Mouse (Mus musculus): ENCODE measurements around the gene Lurap1.

Gene Lurap1

DNA sequence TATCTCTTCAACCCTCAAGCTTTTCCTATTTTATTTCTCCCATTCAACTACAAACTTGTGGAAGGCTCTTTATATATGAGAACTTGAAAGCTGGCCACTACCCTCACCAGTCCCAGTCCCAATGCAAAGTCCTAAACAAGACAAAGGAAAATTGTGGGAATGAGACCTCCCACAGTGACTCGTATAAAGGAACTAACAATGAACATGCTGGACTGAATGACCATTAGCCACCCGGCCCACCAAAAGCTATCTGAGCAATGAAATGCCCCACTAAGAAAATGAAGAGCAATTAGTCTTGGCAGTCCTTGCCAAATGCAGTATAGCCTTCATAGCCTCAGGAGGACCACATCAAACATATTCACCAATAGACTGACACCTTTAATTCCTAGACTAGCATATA is 39.7 kb downstream of the Lurap1 start:
- CTCF ChIA-PET: no interaction called here

- CTCF ChIA-PET: no interaction called here
Measured at GRCm38 (mm10) chr4:116110695-116111094, 40.4 kb downstream of the Lurap1 start.

- CTCF ChIA-PET: no interaction called here
Measured at GRCm38 (mm10) chr4:116105278-116105677, 45.9 kb downstream of the Lurap1 start.

DNA sequence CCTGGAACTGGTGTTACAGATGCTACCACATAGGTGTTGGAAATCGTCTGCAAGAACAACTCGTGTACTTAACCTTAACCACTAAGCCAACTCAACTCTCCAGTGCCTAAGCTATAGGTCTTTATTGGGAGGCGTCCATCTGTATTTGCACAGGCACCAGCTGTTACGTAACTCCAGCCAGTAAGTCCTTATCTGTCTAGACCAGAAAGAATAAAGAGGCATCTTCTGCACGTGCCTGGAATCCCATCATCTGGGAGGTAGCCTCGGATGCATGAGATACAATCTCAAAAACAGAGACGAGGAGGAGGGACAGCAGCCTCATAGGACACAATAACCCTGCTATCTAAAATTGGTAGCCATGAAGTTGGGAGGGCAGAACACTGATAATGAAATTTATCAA is 50.2 kb downstream of the Lurap1 start:
- CTCF ChIA-PET: interaction anchor here (0.6 kb wide), 1 partner anchor 29 kb away, joined by 3 read pairs; no protein-coding TSS in a partner anchor

DNA sequence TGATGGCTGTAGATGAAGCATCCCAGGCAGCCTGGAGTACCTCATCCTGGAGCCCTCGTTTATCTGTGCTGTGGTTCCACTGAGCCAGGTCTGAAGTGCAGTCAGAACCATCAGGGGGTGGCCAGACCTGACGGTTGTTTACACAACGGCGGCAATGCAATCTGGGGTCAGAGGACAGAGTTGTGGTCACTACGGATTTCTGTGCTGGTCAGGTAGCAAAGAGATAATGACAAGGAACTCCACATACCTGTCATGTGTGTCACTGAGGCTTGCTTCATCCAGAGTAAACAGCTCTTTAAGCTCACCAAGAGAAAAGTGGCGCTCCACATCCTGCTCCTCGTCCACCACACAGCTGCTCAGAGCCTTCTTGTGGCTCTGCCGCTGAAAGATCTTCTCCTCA is 53.9 kb downstream of the Lurap1 start:
- CTCF ChIA-PET: no interaction called here

GRCm38 (mm10) chr4:116096291-116096690 is 54.8 kb downstream of the Lurap1 start:
- CTCF ChIA-PET: no interaction called here

GRCm38 (mm10) chr4:116088510-116089249 is 62.5 kb downstream of the Lurap1 start:
- CTCF ChIA-PET: no interaction called here

All from spleen, embryonic (tissue).